Mouse (Mus musculus) small intestine, adult 2 months (tissue): ENCODE measurements around the gene Cops7a. TPM values are rescaled to one million over a fixed set of nuclear protein-coding genes. Genes with fewer than 3 reads are reported as not detected.

ENCODE experiments used
- H3K27ac ChIP-seq: fragments of 200-500 bp; 2 replicates; pipeline ENCODE4 v1.5.1; 2012; ENCODE audit warnings: low read depth, low read length, control low read depth, inconsistent platforms; ENCODE audit not compliant: insufficient read depth
- H3K27me3 ChIP-seq: fragments of 200-500 bp; 2 replicates; pipeline ENCODE4 v1.6.1; 2012; ENCODE audit warnings: mild to moderate bottlenecking, moderate library complexity, low read length, inconsistent platforms; ENCODE audit not compliant: control insufficient read depth, insufficient read depth
- H3K36me3 ChIP-seq: fragments of 200-500 bp; 2 replicates; pipeline ENCODE4 v1.6.1; 2012; ENCODE audit warnings: mild to moderate bottlenecking, low read length, control low read depth, inconsistent platforms; ENCODE audit not compliant: control insufficient read depth, insufficient read depth
- H3K4me1 ChIP-seq: fragments of 200-500 bp; 2 replicates; pipeline ENCODE4 v1.6.1; 2012; ENCODE audit warnings: low read length, inconsistent platforms, mixed read lengths; ENCODE audit not compliant: control insufficient read depth, insufficient read depth, insufficient read length
- H3K4me3 ChIP-seq: fragments of 200-500 bp; 2 replicates; pipeline ENCODE4 v1.5.1; 2012; ENCODE audit warnings: low read depth, mild to moderate bottlenecking, control low read depth, inconsistent platforms, low read length, moderate library complexity
- CTCF ChIP-seq: fragments of 200-500 bp; IDR thresholded peaks from 2 replicates; pipeline ENCODE4 v1.5.1; 2012; ENCODE audit warnings: low read depth, mild to moderate bottlenecking, control low read depth, inconsistent platforms, low read length, moderate library complexity, mixed read lengths; ENCODE audit not compliant: insufficient replicate concordance, insufficient read length; ENCODE audit errors: extremely low read depth
- POLR2A ChIP-seq: fragments of 200-500 bp; IDR thresholded peaks from 2 replicates; pipeline ENCODE4 v1.6.1; 2012; ENCODE audit warnings: low read depth, mild to moderate bottlenecking, control low read depth, inconsistent platforms, low read length, moderate library complexity
- WGBS: fragments of 180-500 bp; shearing (Covaris S2); methylation state at CpG from one replicate; pipeline ENCODE4 v1.1.7; 2018; 5-methylcytosine and 5-hydroxymethylcytosine counted together
- polyA plus RNA-seq: library from polyadenylated mRNA; depleted of rRNA; stranded (reverse); fragments of >200 nt; gene quantifications from 2 replicates; pipeline ENCODE4 v1.2.3, GENCODE M21; 2012

Cops7a gene
- polyA plus RNA-seq, 1 experiment, result 131 TPM

GRCm38 (mm10) chr6:124925941-124926340 is 39.4 kb downstream of the Cops7a start:
- H3K27ac ChIP-seq, result peak overlapping the region; percentile 48

GRCm38 (mm10) chr6:124925173-124925793 is 40.1 kb downstream of the Cops7a start:
- Histone ChIP-seq H3K36me3 (no peaks in the 10 kb centered on the region), H3K4me1 (peaks cover 10% of the 10 kb centered on the region), H3K4me3 (peak overlapping the region; percentile 28; the same call in 1 of the 2 replicates), H3K27ac (peak overlapping the region; percentile 27; the same call in 1 of the 2 replicates), H3K27me3 (no peaks in the 10 kb centered on the region)
- TF ChIP-seq CTCF, result peak; percentile 16; the same call in 1 of the 2 replicates
- TF ChIP-seq POLR2A, result no peak
- WGBS, result 17% methylated on average over 12 of the region's 12 CpGs

More at GRCm38 (mm10) chr6:124925941-124926340, 39.4 kb downstream of the Cops7a start:
- Histone ChIP-seq H3K4me1 (peaks cover 8% of the 10 kb centered on the region), H3K4me3 (peak overlapping the region; percentile 28; the same call in 1 of the 2 replicates), H3K27me3 (no peaks in the 10 kb centered on the region), H3K36me3 (no peaks in the 10 kb centered on the region)
- WGBS, result 6% methylated on average over 5 of the region's 5 CpGs
- TF ChIP-seq CTCF (no peak), POLR2A (no peak)

- H3K27ac ChIP-seq, result no peak overlapping the region
- no peak for TF ChIP-seq CTCF
- TF ChIP-seq POLR2A, result no peak
- no peaks in the 10 kb centered on the region for H3K27me3 ChIP-seq
- 65% methylated on average over 4 of the region's 4 CpGs for WGBS
- H3K36me3 ChIP-seq, result no peaks in the 10 kb centered on the region
- no peak overlapping the region for H3K4me3 ChIP-seq
- peaks cover 17% of the 10 kb centered on the region for H3K4me1 ChIP-seq
These were observed 43.8 kb downstream of the Cops7a start for GRCm38 (mm10) chr6:124921539-124921938.

GRCm38 (mm10) chr6:124920318-124921085 is 44.8 kb downstream of the Cops7a start:
- TF ChIP-seq POLR2A (no peak), CTCF (no peak)
- Histone ChIP-seq H3K4me3 (no peak overlapping the region), H3K36me3 (no peaks in the 10 kb centered on the region), H3K27ac (peak overlapping the region; percentile 73), H3K27me3 (no peaks in the 10 kb centered on the region), H3K4me1 (peaks cover 21% of the 10 kb centered on the region)
- WGBS, result 37% methylated on average over 9 of the region's 9 CpGs

- peak within 1 kb of the TSS; percentile 54 for H3K4me3 ChIP-seq
- no peaks in the 10 kb centered on the region for H3K27me3 ChIP-seq
- H3K4me1 ChIP-seq, result peaks cover 24% of the 10 kb centered on the region
- peaks cover under 1% of the 10 kb centered on the region; the same call in 1 of the 2 replicates for H3K36me3 ChIP-seq
- TF ChIP-seq POLR2A (peak; percentile 27; the same call in 1 of the 2 replicates), CTCF (no peak)
- H3K27ac ChIP-seq, result peak within 1 kb of the TSS; percentile 94
- 1% methylated on average over 13 of the region's 13 CpGs for WGBS
These were observed 45.5 kb downstream of the Cops7a start, which contains the start of gene Ptms for GRCm38 (mm10) chr6:124919695-124920317. Ptms (minus strand) TSS chr6:124920103.

GRCm38 (mm10) chr6:124918890-124919627 is 46.3 kb downstream of the Cops7a start:
- WGBS, result 8% methylated on average over 14 of the region's 14 CpGs
- peak overlapping the region; percentile 29 for H3K4me3 ChIP-seq
- H3K4me1 ChIP-seq, result peaks cover 31% of the 10 kb centered on the region
- peaks cover 8% of the 10 kb centered on the region for H3K36me3 ChIP-seq
- no peak for TF ChIP-seq CTCF
- TF ChIP-seq POLR2A, result no peak
- H3K27ac ChIP-seq, result peak overlapping the region; percentile 94
- H3K27me3 ChIP-seq, result no peaks in the 10 kb centered on the region
